Comparison of ENCODE assay signal across 17 mouse cellular contexts in genomic region chr2:6523924-6524300, GRCm38 (mm10).
DNase-seq lines count a peak whose midpoint lies in the region; ATAC-seq lines count a peak whose summit lies in the region.
"Had no signal": no experiment of that assay in that cellular context is flagged by ENCODE, and none has a peak within 500 bp of the region (broad histone marks: within the 10 kb centered on the region; RNA-seq: fewer than 3 reads in every experiment).

No protein-coding gene starts in this region.

- H3K4me2 ChIP-seq in forebrain, embryonic 13.5 days = no peak overlapping the region
- H3K4me2 ChIP-seq in midbrain, embryonic 12.5 days (replicated peaks) = no peak overlapping the region
- H3K4me2 ChIP-seq in midbrain, embryonic 14.5 days (ENCODE audit: low read length) = no peak overlapping the region
- H3K4me2 ChIP-seq: heart, embryonic 15.5 days; hindbrain, embryonic 12.5 days; kidney, embryonic 15.5 days; neural tube, embryonic 12.5 days had no signal

- H3K27me3 ChIP-seq in forebrain, embryonic 13.5 days = no peaks in the 10 kb centered on the region
- H3K27me3 ChIP-seq in forebrain, embryonic 10.5 days (ENCODE audit: poor library complexity, severe bottlenecking) = no peaks in the 10 kb centered on the region
- no peaks in the 10 kb centered on the region for H3K27me3 ChIP-seq in midbrain, embryonic 12.5 days
- no peaks in the 10 kb centered on the region for H3K27me3 ChIP-seq in midbrain, embryonic 14.5 days (ENCODE audit: control insufficient read depth, insufficient read depth, low read length)
- no peaks in the 10 kb centered on the region for H3K27me3 ChIP-seq in limb, embryonic 10.5 days (ENCODE audit: low read depth, poor library complexity, severe bottlenecking)
- H3K27me3 ChIP-seq: heart, embryonic 15.5 days; hindbrain, embryonic 12.5 days; kidney, embryonic 15.5 days; neural tube, embryonic 12.5 days had no signal

- 96% methylated on average over 10 of the region's 10 CpGs for WGBS in forebrain, embryonic 13.5 days
- 95% methylated on average over 10 of the region's 10 CpGs for WGBS in forebrain, embryonic 10.5 days
- WGBS in midbrain, embryonic 12.5 days = 98% methylated on average over 10 of the region's 10 CpGs
- 95% methylated on average over 10 of the region's 10 CpGs for WGBS in midbrain, embryonic 14.5 days
- 93% methylated on average over 10 of the region's 10 CpGs for WGBS in limb, embryonic 10.5 days

- H3K4me3 ChIP-seq in forebrain, embryonic 13.5 days = no peak overlapping the region
- no peak overlapping the region for H3K4me3 ChIP-seq in forebrain, embryonic 10.5 days
- H3K4me3 ChIP-seq in midbrain, embryonic 12.5 days = no peak overlapping the region
- no peak overlapping the region for H3K4me3 ChIP-seq in midbrain, embryonic 14.5 days (replicated peaks; ENCODE audit: low read depth, low read length)
- no peak overlapping the region for H3K4me3 ChIP-seq in limb, embryonic 10.5 days
- H3K4me3 ChIP-seq: heart, embryonic 15.5 days; hindbrain, embryonic 12.5 days; kidney, embryonic 15.5 days; neural tube, embryonic 12.5 days had no signal

- no peak overlapping the region for H3K27ac ChIP-seq in forebrain, embryonic 13.5 days
- H3K27ac ChIP-seq in forebrain, embryonic 10.5 days = no peak overlapping the region
- H3K27ac ChIP-seq in midbrain, embryonic 12.5 days (replicated peaks) = no peak overlapping the region
- no peak overlapping the region for H3K27ac ChIP-seq in midbrain, embryonic 14.5 days (replicated peaks; ENCODE audit: low read depth, low read length)
- no peak overlapping the region for H3K27ac ChIP-seq in limb, embryonic 10.5 days
- H3K27ac ChIP-seq: heart, embryonic 15.5 days; hindbrain, embryonic 12.5 days; kidney, embryonic 15.5 days; neural tube, embryonic 12.5 days had no signal

- H3K9me3 ChIP-seq in forebrain, embryonic 13.5 days (replicated peaks) = no peaks in the 10 kb centered on the region
- no peaks in the 10 kb centered on the region for H3K9me3 ChIP-seq in forebrain, embryonic 10.5 days
- H3K9me3 ChIP-seq in midbrain, embryonic 12.5 days = no peaks in the 10 kb centered on the region
- H3K9me3 ChIP-seq in midbrain, embryonic 14.5 days (ENCODE audit: control insufficient read depth, low read length) = no peaks in the 10 kb centered on the region
- no peaks in the 10 kb centered on the region for H3K9me3 ChIP-seq in limb, embryonic 10.5 days (replicated peaks)
- H3K9me3 ChIP-seq: heart, embryonic 15.5 days; hindbrain, embryonic 12.5 days; kidney, embryonic 15.5 days; neural tube, embryonic 12.5 days had no signal

- ATAC-seq in forebrain, embryonic 13.5 days = peak; percentile 39; the same call in 1 of the 2 replicates
- 0 out of 2 replicates have a peak, but pooled peaks have one; percentile 19 for ATAC-seq in midbrain, embryonic 12.5 days (ENCODE audit: low FRiP score, low read depth)
- no peak for ATAC-seq in midbrain, embryonic 14.5 days (ENCODE audit: low FRiP score, low TSS enrichment)
- ATAC-seq: liver, postnatal 0 days had no signal

- H3K36me3 ChIP-seq in forebrain, embryonic 13.5 days (ENCODE audit: poor library complexity, severe bottlenecking) = no peaks in the 10 kb centered on the region
- no peaks in the 10 kb centered on the region for H3K36me3 ChIP-seq in forebrain, embryonic 10.5 days (replicated peaks)
- H3K36me3 ChIP-seq in midbrain, embryonic 12.5 days = no peaks in the 10 kb centered on the region
- no peaks in the 10 kb centered on the region for H3K36me3 ChIP-seq in midbrain, embryonic 14.5 days (ENCODE audit: control insufficient read depth, insufficient read depth, low read length)
- no peaks in the 10 kb centered on the region for H3K36me3 ChIP-seq in limb, embryonic 10.5 days
- H3K36me3 ChIP-seq: heart, embryonic 15.5 days; hindbrain, embryonic 12.5 days; kidney, embryonic 15.5 days; neural tube, embryonic 12.5 days had no signal

- no peak overlapping the region for H3K9ac ChIP-seq in forebrain, embryonic 13.5 days
- no peak overlapping the region for H3K9ac ChIP-seq in midbrain, embryonic 12.5 days (replicated peaks)
- no peak overlapping the region for H3K9ac ChIP-seq in midbrain, embryonic 14.5 days (replicated peaks; ENCODE audit: low read length)
- H3K9ac ChIP-seq: heart, embryonic 15.5 days; hindbrain, embryonic 12.5 days; kidney, embryonic 15.5 days; liver, postnatal 0 days; neural tube, embryonic 12.5 days had no signal

- no peak for DNase-seq in forebrain, embryonic 10.5 days (ENCODE audit: extremely low spot score, low spot score)
- DNase-seq in layer of hippocampus, adult 11-12 months (ENCODE audit: low spot score) = peak; percentile 58
- DNase-seq in layer of hippocampus, postnatal 25 days (ENCODE audit: extremely low spot score in 1 of 2, low spot score in 1 of 2) = no peak
- DNase-seq in midbrain, embryonic 14.5 days = no peak
- peak; percentile 23 for DNase-seq in limb, embryonic 10.5 days (ENCODE audit: low spot score)
- DNase-seq in adrenal gland, adult 18-20 months (ENCODE audit: low spot score in 2 of 2) = no peak
- DNase-seq: cerebellum, postnatal 14 days; liver; liver, postnatal 0 days; right cerebral cortex, postnatal 4 days; thymus, adult 2 months had no signal

- H3K4me1 ChIP-seq in forebrain, embryonic 13.5 days = no peaks in the 10 kb centered on the region; the same call in 1 of the 2 replicates
- no peaks in the 10 kb centered on the region for H3K4me1 ChIP-seq in forebrain, embryonic 10.5 days
- no peaks in the 10 kb centered on the region for H3K4me1 ChIP-seq in midbrain, embryonic 12.5 days
- H3K4me1 ChIP-seq in midbrain, embryonic 14.5 days (ENCODE audit: control insufficient read depth, insufficient read depth, low read length) = no peaks in the 10 kb centered on the region
- peaks cover 4% of the 10 kb centered on the region for H3K4me1 ChIP-seq in limb, embryonic 10.5 days
- H3K4me1 ChIP-seq: hindbrain, embryonic 12.5 days; kidney, embryonic 15.5 days; neural tube, embryonic 12.5 days had no signal

Comparison
In these comparisons a context has a peak if more than half of its experiments do, and no peak if none do; other contexts are left out.
1. DNase-seq: peak in layer of hippocampus, adult 11-12 months (single experiment) and limb, embryonic 10.5 days (single experiment); none in forebrain, embryonic 10.5 days (single experiment), layer of hippocampus, postnatal 25 days (0 of 2), midbrain, embryonic 14.5 days (single experiment) and adrenal gland, adult 18-20 months (0 of 2).